Mouse (Mus musculus): ENCODE results near the gene Ly6g5b. TPM values are rescaled to one million over a fixed set of nuclear protein-coding genes. Genes with fewer than 3 reads are reported as not detected.
"Not testable (repeated sequence)": the region's sequence is repeated elsewhere in the genome, so short reads cannot be mapped to it uniquely, and the experiment has no call there.

Ly6g5b gene
- polyA plus RNA-seq, 1 experiment from 2014 or later: 1.5 TPM

DNA sequence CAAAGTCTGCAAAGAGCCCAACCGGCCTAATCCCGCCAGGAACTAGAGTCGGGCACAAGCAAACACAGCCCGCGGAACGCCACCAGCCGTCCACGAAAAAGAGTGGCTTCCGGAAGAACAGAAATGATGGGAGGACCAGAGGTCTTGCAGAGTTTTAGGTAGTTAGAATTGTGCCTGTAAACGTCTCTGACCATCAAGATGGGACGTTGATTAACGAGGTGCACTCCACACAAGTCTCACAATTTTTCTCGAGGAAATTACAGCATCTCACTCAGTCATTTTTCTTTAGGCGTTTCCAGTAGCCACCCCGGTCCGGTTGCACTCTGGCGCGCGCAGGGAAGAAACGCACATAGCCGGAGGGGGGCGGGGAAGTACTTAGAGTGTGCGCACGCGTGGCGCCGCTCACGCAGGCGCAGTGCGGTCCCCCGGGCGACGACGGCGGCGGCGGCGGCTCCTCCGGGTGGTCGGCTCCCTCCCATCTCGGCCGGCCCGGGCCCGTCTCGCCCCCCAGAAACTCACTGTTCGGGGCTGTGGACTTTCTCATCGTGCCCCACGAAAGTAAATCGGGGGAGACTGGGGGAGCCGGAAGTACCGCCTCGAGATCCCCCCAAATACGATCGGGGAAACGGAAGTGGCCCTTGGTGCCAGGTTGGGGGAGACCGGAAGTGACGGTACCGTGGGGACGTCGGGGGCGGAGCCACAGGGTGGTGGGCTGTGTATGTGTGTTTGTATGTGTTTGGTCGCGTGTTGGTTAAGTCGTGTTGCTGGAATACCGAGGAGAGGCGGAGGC lies 19.8 kb upstream of the Ly6g5b start, which contains the start of gene Bag6:
Gene Bag6 (plus strand): TSS at position 378 of the 790 bp plus-strand sequence.
- whole genome bisulfite sequencing: under 1% methylated on average over 64 of the region's 66 CpGs
- Histone ChIP-seq H3K9ac (peak within 1 kb of the TSS; percentile 78), H3K36me3 (replicated peaks) (peaks cover 24% of the 10 kb centered on the region), H3K4me2 (peak within 1 kb of the TSS; percentile 71), H3K27ac (peak within 1 kb of the TSS; percentile 95), H3K27me3 (no peaks in the 10 kb centered on the region), H3K9me3 (no peaks in the 10 kb centered on the region), H3K4me1 (peaks cover 26% of the 10 kb centered on the region), H3K4me3 (replicated peaks) (peak within 1 kb of the TSS; percentile 81)
- peak; percentile 95 for ATAC-seq (ENCODE audit: low FRiP score)

- Histone ChIP-seq H3K27ac (no peak overlapping the region), H3K27me3 (no peaks in the 10 kb centered on the region), H3K9ac (no peak overlapping the region), H3K9me3 (no peaks in the 10 kb centered on the region), H3K36me3 (replicated peaks) (peaks cover 9% of the 10 kb centered on the region), H3K4me1 (peaks cover 26% of the 10 kb centered on the region), H3K4me2 (no peak overlapping the region), H3K4me3 (replicated peaks) (no peak overlapping the region)
- 96% methylated on average over 7 of the region's 7 CpGs for WGBS
- no peak for ATAC-seq (ENCODE audit: low FRiP score)
Observed at GRCm38 (mm10) chr17:35133517-35133916, 18.3 kb upstream of the Ly6g5b start.

GRCm38 (mm10) chr17:35132174-35132560 lies 16.9 kb upstream of the Ly6g5b start:
- no peaks in the 10 kb centered on the region for H3K27me3 ChIP-seq
- H3K4me2 ChIP-seq: no peak overlapping the region
- no peak overlapping the region for H3K4me3 ChIP-seq (replicated peaks)
- 78% methylated on average over 3 of the region's 3 CpGs for WGBS
- H3K9ac ChIP-seq: no peak overlapping the region
- peaks cover 5% of the 10 kb centered on the region; the same call in 1 of the 2 replicates for H3K36me3 ChIP-seq (replicated peaks)
- no peak overlapping the region for H3K27ac ChIP-seq
- no peak for ATAC-seq (ENCODE audit: low FRiP score)
- H3K4me1 ChIP-seq: peaks cover 20% of the 10 kb centered on the region
- no peaks in the 10 kb centered on the region for H3K9me3 ChIP-seq

DNA sequence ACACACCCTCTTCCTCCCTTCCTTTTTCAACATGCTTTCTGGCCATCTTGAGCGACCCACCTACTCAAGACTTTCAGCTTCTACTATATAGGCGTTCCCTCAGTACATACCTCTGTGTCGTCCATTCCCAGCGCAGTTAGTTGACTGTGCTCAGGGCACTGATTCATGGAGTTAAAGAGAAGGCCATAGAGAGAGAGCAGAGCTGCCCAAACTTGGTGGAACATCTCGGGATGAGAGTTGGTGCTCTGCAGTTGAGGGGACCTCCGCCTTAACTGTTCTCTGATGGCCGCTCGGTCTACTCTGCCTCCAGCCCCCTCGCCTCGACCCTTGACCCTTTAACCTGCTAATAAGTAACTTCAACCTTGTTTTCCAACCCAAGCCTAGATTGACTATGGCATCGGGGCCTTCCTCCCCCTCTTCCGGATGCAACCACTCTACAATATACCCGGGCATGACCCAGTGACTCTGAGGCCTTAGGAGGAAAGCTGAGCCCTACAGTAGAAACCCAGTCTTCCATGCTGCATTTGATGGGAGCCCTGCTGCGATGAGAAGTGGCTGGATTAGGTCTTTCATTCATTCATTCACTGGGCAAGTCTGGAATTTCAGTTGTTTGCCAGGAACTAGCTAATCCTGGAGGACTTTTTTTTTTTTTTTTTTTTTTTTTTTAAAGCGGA lies 16.4 kb upstream of the Ly6g5b start, which contains the start of gene Apom:
Gene Apom (minus strand): TSS at position 551 of the 674 bp plus-strand sequence.
- peaks cover 5% of the 10 kb centered on the region; the same call in 1 of the 2 replicates for H3K36me3 ChIP-seq (replicated peaks)
- H3K9ac ChIP-seq: no peak within 1 kb of the TSS
- WGBS: 86% methylated on average over 15 of the region's 15 CpGs
- no peak within 1 kb of the TSS for H3K4me2 ChIP-seq
- H3K4me3 ChIP-seq (replicated peaks): no peak within 1 kb of the TSS
- peaks cover 20% of the 10 kb centered on the region for H3K4me1 ChIP-seq
- H3K9me3 ChIP-seq: no peaks in the 10 kb centered on the region
- ATAC-seq (ENCODE audit: low FRiP score): no peak
- no peaks in the 10 kb centered on the region for H3K27me3 ChIP-seq
- H3K27ac ChIP-seq: no peak within 1 kb of the TSS

- H3K27me3 ChIP-seq: no peaks in the 10 kb centered on the region
- H3K4me1 ChIP-seq: peaks cover 18% of the 10 kb centered on the region
- H3K27ac ChIP-seq: no peak overlapping the region
- no peak overlapping the region for H3K4me2 ChIP-seq
- H3K9ac ChIP-seq: no peak overlapping the region
- 90% methylated on average over 8 of the region's 8 CpGs for WGBS
- peaks cover 5% of the 10 kb centered on the region; the same call in 1 of the 2 replicates for H3K36me3 ChIP-seq (replicated peaks)
- no peak overlapping the region for H3K4me3 ChIP-seq (replicated peaks)
- H3K9me3 ChIP-seq: no peaks in the 10 kb centered on the region
- no peak for ATAC-seq (ENCODE audit: low FRiP score)
Observed at GRCm38 (mm10) chr17:35131038-35131437, 15.8 kb upstream of the Ly6g5b start.

- WGBS: 73% methylated on average over 11 of the region's 11 CpGs
- Histone ChIP-seq H3K4me2 (no peak overlapping the region), H3K36me3 (replicated peaks) (peaks cover 17% of the 10 kb centered on the region), H3K4me3 (replicated peaks) (no peak overlapping the region; the same call in 1 of the 2 replicates), H3K9ac (no peak overlapping the region), H3K27ac (no peak overlapping the region), H3K4me1 (peaks cover 24% of the 10 kb centered on the region), H3K27me3 (no peaks in the 10 kb centered on the region), H3K9me3 (no peaks in the 10 kb centered on the region)
- no peak for ATAC-seq (ENCODE audit: low FRiP score)
Observed at GRCm38 (mm10) chr17:35128996-35129395, 13.8 kb upstream of the Ly6g5b start.

DNA sequence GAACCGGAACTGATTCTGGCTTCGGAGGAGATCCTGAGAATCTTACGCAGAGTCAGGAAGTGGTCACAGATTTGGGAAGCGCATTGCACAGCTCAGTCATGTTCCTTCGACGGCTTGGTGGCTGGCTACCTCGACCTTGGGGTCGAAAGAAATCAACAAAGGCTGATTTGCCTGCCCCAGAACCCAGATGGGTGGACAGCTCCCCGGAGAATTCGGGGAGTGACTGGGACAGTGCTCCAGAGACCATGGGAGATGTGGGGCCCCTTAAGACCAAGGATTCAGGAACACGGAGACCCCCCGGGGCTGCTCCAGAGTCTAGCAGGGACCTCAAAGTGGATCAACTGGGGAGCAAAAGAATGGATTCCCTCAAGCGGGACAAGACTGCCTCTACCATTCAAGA lies 11.8 kb upstream of the Ly6g5b start:
- WGBS: 79% methylated on average over 13 of the region's 13 CpGs
- Histone ChIP-seq H3K4me2 (peak overlapping the region; percentile 76), H3K9me3 (no peaks in the 10 kb centered on the region), H3K27ac (no peak overlapping the region), H3K27me3 (no peaks in the 10 kb centered on the region), H3K4me3 (replicated peaks) (peak overlapping the region; percentile 58), H3K36me3 (replicated peaks) (peaks cover 23% of the 10 kb centered on the region), H3K4me1 (peaks cover 31% of the 10 kb centered on the region), H3K9ac (peak overlapping the region; percentile 77)
- ATAC-seq (ENCODE audit: low FRiP score): no peak

DNA sequence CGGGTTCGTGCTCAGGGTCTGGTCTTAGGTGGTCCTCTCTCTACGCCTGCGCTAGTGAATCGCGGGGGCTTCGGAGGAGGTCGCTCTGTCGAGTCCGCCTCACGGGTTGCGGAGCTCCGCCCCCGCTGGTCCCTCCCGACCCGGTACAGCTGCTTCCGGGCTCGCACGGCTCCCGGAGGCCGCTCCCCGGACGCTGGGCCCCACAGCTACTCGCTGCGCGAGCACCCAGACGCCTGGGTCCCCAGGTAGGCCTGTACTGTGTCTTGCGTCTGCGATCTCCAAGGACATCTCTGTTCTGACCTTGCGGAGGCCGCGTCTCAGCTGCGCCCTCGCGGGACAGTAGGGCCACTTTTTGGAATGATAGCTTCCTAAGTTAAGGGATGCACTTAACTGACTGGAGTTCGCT lies 11.0 kb upstream of the Ly6g5b start, which contains the start of gene D17H6S53E:
Gene D17H6S53E (plus strand): TSS at position 168 of the 406 bp plus-strand sequence.
- Histone ChIP-seq H3K9me3 (no peaks in the 10 kb centered on the region), H3K4me1 (peaks cover 31% of the 10 kb centered on the region), H3K4me3 (replicated peaks) (peak within 1 kb of the TSS; percentile 58)

GRCm38 (mm10) chr17:35125578-35125977 lies 10.3 kb upstream of the Ly6g5b start:
- Histone ChIP-seq H3K9ac (peak overlapping the region; percentile 77), H3K9me3 (no peaks in the 10 kb centered on the region), H3K4me3 (replicated peaks) (peak overlapping the region; percentile 58), H3K36me3 (replicated peaks) (peaks cover 18% of the 10 kb centered on the region), H3K4me1 (peaks cover 32% of the 10 kb centered on the region), H3K27me3 (no peaks in the 10 kb centered on the region), H3K4me2 (peak overlapping the region; percentile 76), H3K27ac (no peak overlapping the region)
- WGBS: 39% methylated on average over 6 of the region's 6 CpGs
- ATAC-seq (ENCODE audit: low FRiP score): no peak

More for the DNA sequence above, 11.0 kb upstream of the Ly6g5b start, which contains the start of gene D17H6S53E:
- Histone ChIP-seq H3K4me2 (peak within 1 kb of the TSS; percentile 76), H3K9ac (peak within 1 kb of the TSS; percentile 77), H3K27me3 (no peaks in the 10 kb centered on the region), H3K36me3 (replicated peaks) (peaks cover 23% of the 10 kb centered on the region), H3K27ac (peak within 1 kb of the TSS; percentile 68)
- peak; percentile 21; the same call in 1 of the 2 replicates for ATAC-seq (ENCODE audit: low FRiP score)
- WGBS: 0% methylated on average over 35 of the region's 36 CpGs

- ATAC-seq (ENCODE audit: low FRiP score): no peak
- Histone ChIP-seq H3K4me2 (0 out of 2 replicates have a peak overlapping the region, but pooled peaks have one; percentile 76), H3K9ac (no peak overlapping the region; the same call in 1 of the 2 replicates), H3K9me3 (no peaks in the 10 kb centered on the region), H3K27ac (no peak overlapping the region), H3K4me1 (peaks cover 37% of the 10 kb centered on the region), H3K36me3 (replicated peaks) (peaks cover 18% of the 10 kb centered on the region), H3K27me3 (no peaks in the 10 kb centered on the region), H3K4me3 (replicated peaks) (no peak overlapping the region)
- 83% methylated on average over 1 of the region's 1 CpGs for WGBS
Observed at GRCm38 (mm10) chr17:35125081-35125480, 9.9 kb upstream of the Ly6g5b start.

- H3K4me3 ChIP-seq (replicated peaks); H3K27ac ChIP-seq; H3K9me3 ChIP-seq; H3K27me3 ChIP-seq; ATAC-seq (ENCODE audit: low FRiP score); H3K4me2 ChIP-seq; H3K9ac ChIP-seq: not testable (repeated sequence)
- H3K36me3 ChIP-seq (replicated peaks): peaks cover 22% of the 10 kb centered on the region
- H3K4me1 ChIP-seq: peaks cover 43% of the 10 kb centered on the region
- 93% methylated on average over 12 of the region's 12 CpGs for WGBS
Observed at GRCm38 (mm10) chr17:35124261-35124896, 9.2 kb upstream of the Ly6g5b start.

DNA sequence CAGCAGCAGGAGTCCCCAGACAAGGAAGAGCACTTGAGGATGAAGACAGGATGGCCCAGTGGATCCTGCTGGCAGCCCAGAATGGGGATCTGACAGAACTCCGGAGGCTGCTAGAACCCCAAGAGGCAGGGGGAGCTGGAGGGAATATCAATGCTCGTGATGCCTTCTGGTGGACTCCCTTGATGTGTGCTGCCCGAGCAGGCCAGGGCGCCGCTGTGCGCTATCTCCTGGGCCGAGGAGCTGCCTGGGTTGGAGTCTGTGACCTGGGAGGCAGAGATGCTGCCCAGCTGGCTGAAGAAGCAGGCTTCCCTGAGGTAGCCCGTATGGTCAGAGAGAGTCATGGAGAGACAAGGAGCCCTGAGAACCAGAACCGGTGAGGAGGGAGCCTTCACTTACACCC lies 8.1 kb upstream of the Ly6g5b start:
- not testable (repeated sequence) for H3K27me3 ChIP-seq; H3K4me2 ChIP-seq; H3K4me3 ChIP-seq (replicated peaks); H3K9me3 ChIP-seq; H3K27ac ChIP-seq; ATAC-seq (ENCODE audit: low FRiP score)
- Histone ChIP-seq H3K9ac (peak overlapping the region; percentile 80; the same call in 1 of the 2 replicates), H3K36me3 (replicated peaks) (peaks cover 31% of the 10 kb centered on the region), H3K4me1 (peaks cover 43% of the 10 kb centered on the region)
- WGBS: 95% methylated on average over 9 of the region's 9 CpGs

All from forebrain, embryonic 12.5 days (tissue).